12 mouse cellular contexts compared by ENCODE assay signal in the genomic region with DNA sequence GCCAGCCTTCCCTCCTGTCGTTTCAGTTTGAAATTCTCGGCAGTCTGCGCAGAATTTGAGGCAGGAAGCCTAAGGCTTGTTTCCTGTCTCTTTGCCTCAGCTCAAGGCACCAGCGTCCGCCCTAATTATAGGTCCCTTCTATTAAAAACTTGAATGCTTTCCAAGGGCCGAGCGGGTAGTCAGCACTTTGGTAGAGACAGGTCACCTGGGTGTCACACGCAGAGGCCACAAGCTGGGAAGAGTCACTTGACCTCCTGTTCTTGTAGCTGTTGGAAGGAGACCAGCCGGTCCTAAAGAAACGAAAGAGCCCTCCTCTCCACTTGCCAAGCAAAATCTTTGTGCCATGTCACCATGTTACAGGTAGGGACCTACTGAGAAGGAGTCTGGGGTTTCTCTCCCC. TPM values are rescaled to one million over a fixed set of nuclear protein-coding genes. Genes with fewer than 3 reads are reported as not detected.
DNase-seq lines count a peak whose midpoint lies in the region; ATAC-seq lines count a peak whose summit lies in the region.
"Had no signal": no experiment of that assay in that cellular context is flagged by ENCODE, and none has a peak within 500 bp of the region (broad histone marks: within the 10 kb centered on the region; RNA-seq: fewer than 3 reads in every experiment).

No protein-coding gene starts in this region.

- no peaks in the 10 kb centered on the region for H3K36me3 ChIP-seq in neural tube, embryonic 12.5 days
- no peaks in the 10 kb centered on the region for H3K36me3 ChIP-seq in intestine, embryonic 15.5 days
- no peaks in the 10 kb centered on the region for H3K36me3 ChIP-seq in neural tube, embryonic 15.5 days

- no peaks in the 10 kb centered on the region for H3K9me3 ChIP-seq in neural tube, embryonic 12.5 days
- peaks cover 3% of the 10 kb centered on the region; the same call in 1 of the 2 replicates for H3K9me3 ChIP-seq in intestine, embryonic 15.5 days
- no peaks in the 10 kb centered on the region for H3K9me3 ChIP-seq in neural tube, embryonic 15.5 days (replicated peaks)

- peak overlapping the region; percentile 16 for H3K4me2 ChIP-seq in neural tube, embryonic 12.5 days (replicated peaks)
- peak overlapping the region; percentile 31; the same call in 1 of the 2 replicates for H3K4me2 ChIP-seq in intestine, embryonic 15.5 days (replicated peaks)
- peak overlapping the region; percentile 99; the same call in 1 of the 2 replicates for H3K4me2 ChIP-seq in neural tube, embryonic 15.5 days

- H3K4me1 ChIP-seq in neural tube, embryonic 12.5 days: peaks cover 18% of the 10 kb centered on the region
- H3K4me1 ChIP-seq in intestine, embryonic 15.5 days (replicated peaks): peaks cover 26% of the 10 kb centered on the region
- H3K4me1 ChIP-seq in neural tube, embryonic 15.5 days: peaks cover 18% of the 10 kb centered on the region

- peaks cover 9% of the 10 kb centered on the region for H3K27me3 ChIP-seq in neural tube, embryonic 12.5 days (replicated peaks)
- H3K27me3 ChIP-seq in intestine, embryonic 15.5 days (replicated peaks): peaks cover 4% of the 10 kb centered on the region; the same call in 1 of the 2 replicates
- peaks cover 9% of the 10 kb centered on the region for H3K27me3 ChIP-seq in neural tube, embryonic 15.5 days (replicated peaks)

- 79% methylated on average over 10 of the region's 10 CpGs for WGBS in neural tube, embryonic 12.5 days
- 76% methylated on average over 10 of the region's 10 CpGs for WGBS in intestine, embryonic 15.5 days
- WGBS in neural tube, embryonic 15.5 days: 77% methylated on average over 10 of the region's 10 CpGs

- no peak overlapping the region for H3K27ac ChIP-seq in neural tube, embryonic 12.5 days
- no peak overlapping the region for H3K27ac ChIP-seq in intestine, embryonic 15.5 days
- no peak overlapping the region for H3K27ac ChIP-seq in neural tube, embryonic 15.5 days (replicated peaks)
- H3K27ac ChIP-seq: liver, embryonic 14.5 days had no signal

- peak; percentile 30 for DNase-seq in cerebellum, adult 8-10 months
- no peak for DNase-seq in cerebellum, adult 11 months
- no peak for DNase-seq in neural tube, embryonic 10.5 days (ENCODE audit: extremely low spot score, low spot score)
- no peak for DNase-seq in right cerebral cortex, adult 18-20 months
- DNase-seq in left cerebral cortex, adult 8-10 months (ENCODE audit: low spot score in 2 of 2): no peak

- no peak overlapping the region for H3K4me3 ChIP-seq in neural tube, embryonic 12.5 days
- H3K4me3 ChIP-seq in intestine, embryonic 15.5 days (replicated peaks): no peak overlapping the region
- no peak overlapping the region for H3K4me3 ChIP-seq in neural tube, embryonic 15.5 days (replicated peaks)

- no peak for ATAC-seq in neural tube, embryonic 12.5 days (ENCODE audit: low FRiP score, low read depth)
- no peak for ATAC-seq in intestine, embryonic 15.5 days
- no peak for ATAC-seq in neural tube, embryonic 15.5 days (ENCODE audit: low FRiP score)
- ATAC-seq: forebrain, embryonic 16.5 days had no signal

- H3K9ac ChIP-seq in neural tube, embryonic 12.5 days: no peak overlapping the region
- no peak overlapping the region for H3K9ac ChIP-seq in intestine, embryonic 15.5 days
- no peak overlapping the region for H3K9ac ChIP-seq in neural tube, embryonic 15.5 days (replicated peaks)
- H3K9ac ChIP-seq: liver, embryonic 14.5 days had no signal

RNA-seq across cellular contexts. Expression of a gene that starts 2.0 kb away (rescaled TPM):
- polyA plus RNA-seq in neural tube, embryonic 12.5 days (2016; fragmentation: Nextera tagmentation; extraction: Ambion mirVana): 0.65 and 1.0 TPM in 2 replicates
- polyA plus RNA-seq in intestine, embryonic 15.5 days (2015; fragmentation: Nextera tagmentation; extraction: Ambion mirVana): 1.3 and 1.5 TPM in 2 replicates
- 0.67 and 0.74 TPM in 2 replicates for polyA plus RNA-seq in neural tube, embryonic 15.5 days (2015; fragmentation: Nextera tagmentation; extraction: Ambion mirVana)
- 1 to 10 TPM; 1.9 to 3.4 (median 2.4) TPM for total RNA-seq in left cerebral cortex, adult 8-10 months (2022)

RNA-seq across cellular contexts. Expression of a gene that starts 30.0 kb away (rescaled TPM):
- polyA plus RNA-seq in neural tube, embryonic 12.5 days (2016; fragmentation: Nextera tagmentation; extraction: Ambion mirVana): 2.1 and 2.3 TPM in 2 replicates
- 2.2 TPM in 2 replicates for polyA plus RNA-seq in intestine, embryonic 15.5 days (2015; fragmentation: Nextera tagmentation; extraction: Ambion mirVana)
- polyA plus RNA-seq in neural tube, embryonic 15.5 days (2015; fragmentation: Nextera tagmentation; extraction: Ambion mirVana): 2.4 and 2.7 TPM in 2 replicates
- total RNA-seq in left cerebral cortex, adult 8-10 months (2022): 10 to 100 TPM in 1 of 4 experiments, 1 to 10 TPM in 3; 5.5 to 10.1 (median 8.7) TPM
- polyA plus RNA-seq: C2C12 had no signal

RNA-seq across cellular contexts. Expression of a gene that starts 59.7 kb away (rescaled TPM):
- not detected in 2 replicates for polyA plus RNA-seq in neural tube, embryonic 12.5 days (2016; fragmentation: Nextera tagmentation; extraction: Ambion mirVana)
- 0.30 and 0.63 TPM in 2 replicates for polyA plus RNA-seq in intestine, embryonic 15.5 days (2015; fragmentation: Nextera tagmentation; extraction: Ambion mirVana)
- not detected in 2 replicates for polyA plus RNA-seq in neural tube, embryonic 15.5 days (2015; fragmentation: Nextera tagmentation; extraction: Ambion mirVana)
- not detected for total RNA-seq in left cerebral cortex, adult 8-10 months (2022)
- polyA plus RNA-seq: C2C12; forebrain, embryonic 16.5 days; stomach, embryonic 14.5 days had no signal

Comparison
In these comparisons a context has a peak if more than half of its experiments do, and no peak if none do; other contexts are left out.
1. H3K4me2 ChIP-seq: peak in every context shown above with its lines; median percentile 99 in neural tube, embryonic 15.5 days; 31 in intestine, embryonic 15.5 days; 16 in neural tube, embryonic 12.5 days.